Mouse (Mus musculus) layer of hippocampus, postnatal 36 days (tissue): Measurements from ENCODE around the gene Fam241b. TPM values are rescaled to one million over a fixed set of nuclear protein-coding genes. Genes with fewer than 3 reads are reported as not detected.

Source experiments
- DNase-seq, 2 experiments: peaks; one replicate each; pipeline ENCODE4 v3.0.0; 2022
- total RNA-seq, 2 experiments: library from RNA; stranded (reverse); gene quantifications; 2 replicates each; pipeline ENCODE4 v1.2.3; 2021

Gene Fam241b
- total RNA-seq = 10 to 100 TPM; 31.3 to 37.6 TPM

- DNase-seq = no peak
These were observed at the start of gene Fam241b for GRCm38 (mm10) chr10:62143820-62144219. Gene Fam241b, minus strand, starts transcription at chr10:62143920.

DNA sequence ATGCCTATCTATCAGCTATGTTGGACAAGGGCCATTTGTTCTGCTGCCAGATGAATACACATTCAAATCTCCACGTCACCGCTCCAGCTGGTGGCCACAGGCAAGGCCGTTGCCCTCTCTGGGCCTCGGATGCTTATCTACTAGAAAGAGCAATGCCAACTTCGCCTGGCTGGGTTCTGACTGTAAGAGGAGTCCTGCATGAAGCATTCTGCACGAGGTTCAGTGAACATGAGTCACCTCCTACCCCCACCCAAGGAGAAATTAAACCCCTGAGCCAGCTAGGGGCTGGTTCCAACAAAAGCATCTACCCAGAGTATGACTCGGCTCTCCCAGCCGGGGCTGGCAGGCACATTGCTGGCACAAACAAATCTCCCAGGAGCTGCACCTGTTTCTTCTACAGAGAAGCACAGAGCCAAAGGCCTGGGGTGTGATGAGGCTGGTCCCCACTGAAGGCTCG lies 49.0 kb upstream of the Fam241b start:
- peak; percentile 59 to 71 for DNase-seq

- no peak for DNase-seq
These were observed 47.1 kb upstream of the Fam241b start for GRCm38 (mm10) chr10:62190821-62191220.

GRCm38 (mm10) chr10:62189910-62190309 lies 46.2 kb upstream of the Fam241b start:
- DNase-seq = no peak

GRCm38 (mm10) chr10:62189303-62189702 lies 45.6 kb upstream of the Fam241b start:
- no peak for DNase-seq

- peak; percentile 73 to 85 for DNase-seq
These were observed 43.2 kb upstream of the Fam241b start for GRCm38 (mm10) chr10:62186882-62187281.

GRCm38 (mm10) chr10:62183053-62183452 lies 39.3 kb upstream of the Fam241b start:
- peak; percentile 92 to 96 for DNase-seq

DNA sequence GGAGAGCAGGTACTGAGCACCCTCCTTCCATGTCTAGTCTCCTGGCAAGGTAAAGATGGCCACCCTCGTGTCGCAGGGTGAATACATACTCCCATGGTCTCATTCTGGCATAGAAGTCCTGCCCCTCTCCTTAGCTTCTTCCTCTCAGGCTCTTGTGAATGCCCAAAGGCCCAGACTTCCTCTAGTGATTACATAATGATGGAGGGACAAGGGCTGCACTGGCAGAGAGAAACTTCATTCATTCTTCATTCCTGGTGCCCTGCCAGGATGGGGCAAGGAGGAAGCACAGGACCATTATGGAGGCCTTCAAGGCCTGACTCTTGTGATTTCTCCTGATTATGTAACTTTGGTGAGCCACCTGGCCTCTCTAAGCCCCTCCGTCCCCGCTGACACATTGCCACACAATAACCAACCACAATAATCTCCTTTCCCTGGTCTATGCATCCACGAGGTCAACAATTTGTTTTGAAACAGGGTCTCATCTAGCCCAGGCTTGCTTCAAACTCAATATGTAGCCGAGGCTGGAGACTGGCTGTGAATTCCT lies 38.8 kb upstream of the Fam241b start:
- DNase-seq = no peak

DNA sequence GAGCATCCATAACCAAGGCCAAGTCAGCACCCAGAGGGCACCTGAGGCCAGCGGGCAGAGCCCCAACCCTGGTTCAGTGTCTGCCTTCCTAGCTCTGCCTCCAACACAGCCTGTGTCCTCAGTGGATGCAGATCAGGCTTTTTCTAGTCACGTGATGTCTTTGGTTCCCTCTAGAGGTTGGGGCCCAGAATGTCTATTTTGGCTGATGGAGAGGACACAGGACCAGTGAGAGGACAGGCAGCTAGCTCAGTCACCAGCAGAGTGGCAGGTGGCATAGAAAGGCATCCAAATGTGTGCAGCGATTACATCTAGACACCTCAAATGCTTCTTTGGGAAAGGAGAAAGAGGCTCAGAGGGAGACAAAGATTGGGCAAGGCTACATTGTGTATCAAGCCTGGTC lies 38.0 kb upstream of the Fam241b start:
- DNase-seq = no peak

DNA sequence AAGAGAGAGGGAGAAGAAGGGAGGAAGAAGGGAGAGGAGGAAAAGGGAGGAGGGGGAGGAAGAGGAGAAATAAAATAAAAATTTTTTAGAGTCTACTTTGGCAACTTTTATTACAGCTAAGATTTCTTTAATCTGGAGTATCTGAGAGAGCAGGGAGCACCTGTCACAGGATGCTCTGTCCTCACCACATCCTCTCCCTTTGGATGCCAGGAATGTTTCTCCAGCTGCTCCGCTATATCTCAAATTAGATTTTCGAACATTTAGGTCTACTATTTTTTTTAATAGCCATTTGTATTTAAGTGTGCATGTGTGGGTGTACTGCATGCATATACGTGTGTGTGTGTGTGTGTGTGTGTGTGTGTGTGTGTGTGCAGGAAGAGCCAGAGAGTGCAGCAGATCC lies 36.2 kb upstream of the Fam241b start:
- no peak for DNase-seq

DNA sequence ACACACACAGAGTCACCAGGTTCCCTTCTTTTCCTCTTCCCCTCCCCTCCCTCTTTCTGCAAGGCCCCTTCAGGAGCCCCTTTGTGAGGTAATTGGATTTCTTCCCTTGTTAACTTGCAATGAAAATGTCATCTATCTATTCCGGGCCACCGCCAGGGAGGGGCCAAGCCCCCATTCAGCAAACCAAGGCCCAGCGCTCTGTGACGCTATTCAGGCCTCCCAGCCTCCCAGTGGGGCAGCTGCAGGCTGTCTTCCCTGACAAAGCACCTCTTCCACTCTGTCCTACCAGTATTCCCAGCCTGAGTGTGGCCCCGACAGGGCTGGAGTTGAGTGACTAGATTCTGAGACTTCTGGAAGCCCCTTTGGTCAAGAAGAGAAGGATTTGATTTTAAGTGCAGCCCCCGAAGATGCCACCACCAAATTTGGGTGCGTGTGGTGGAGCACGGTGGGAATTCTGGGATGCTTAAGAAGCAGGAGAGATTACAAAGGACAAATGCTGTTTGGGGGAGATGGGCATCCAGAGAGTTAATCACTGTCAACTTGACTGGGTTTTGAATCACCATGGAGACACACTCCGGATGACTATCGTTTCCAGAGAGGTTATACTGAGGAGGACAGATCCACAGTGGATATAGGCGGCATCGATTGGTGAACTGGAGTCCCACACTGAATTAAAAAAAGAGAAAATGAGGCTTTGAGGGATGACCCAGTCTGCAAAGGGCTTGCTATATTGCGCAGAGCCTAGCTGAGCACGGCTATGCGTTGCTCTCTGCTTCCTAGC lies 31.0 kb upstream of the Fam241b start:
- no peak for DNase-seq

- DNase-seq = no peak
These were observed 30.3 kb upstream of the Fam241b start for GRCm38 (mm10) chr10:62173941-62174448.

DNA sequence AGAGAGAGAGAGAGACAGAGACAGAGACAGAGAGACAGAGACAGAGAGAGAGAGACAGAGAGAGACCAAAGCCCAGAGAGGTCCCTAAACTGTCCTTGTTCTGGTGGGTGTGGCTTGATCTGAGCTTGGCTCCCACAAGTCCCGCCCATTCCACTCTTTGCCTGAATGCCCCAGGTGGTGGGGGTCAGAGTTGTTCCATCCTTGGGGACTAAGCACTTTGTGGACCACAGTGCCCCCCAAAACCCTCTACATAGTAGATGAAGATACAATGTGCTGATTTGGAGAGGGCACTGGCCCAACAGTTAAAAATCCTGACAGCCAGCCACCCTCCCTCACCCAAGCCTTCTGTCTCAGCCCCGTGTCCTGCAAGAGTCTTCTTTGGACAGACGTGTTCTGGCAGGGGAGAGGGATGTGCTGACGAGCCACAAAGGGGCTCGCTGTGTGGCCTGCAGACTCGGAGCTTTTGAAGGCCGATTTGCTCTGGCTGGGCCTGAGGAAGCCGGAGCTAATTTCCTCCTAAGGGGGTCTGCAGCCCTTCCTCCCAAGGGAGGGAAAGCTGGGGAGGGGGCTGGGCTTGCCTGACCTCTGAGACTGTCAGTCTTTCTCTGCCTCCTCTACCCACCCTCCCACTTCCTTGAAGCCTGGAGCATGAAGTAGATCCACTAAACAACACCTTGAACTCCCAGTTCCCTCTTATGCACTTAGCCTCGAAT lies 29.3 kb upstream of the Fam241b start:
- no peak for DNase-seq

DNA sequence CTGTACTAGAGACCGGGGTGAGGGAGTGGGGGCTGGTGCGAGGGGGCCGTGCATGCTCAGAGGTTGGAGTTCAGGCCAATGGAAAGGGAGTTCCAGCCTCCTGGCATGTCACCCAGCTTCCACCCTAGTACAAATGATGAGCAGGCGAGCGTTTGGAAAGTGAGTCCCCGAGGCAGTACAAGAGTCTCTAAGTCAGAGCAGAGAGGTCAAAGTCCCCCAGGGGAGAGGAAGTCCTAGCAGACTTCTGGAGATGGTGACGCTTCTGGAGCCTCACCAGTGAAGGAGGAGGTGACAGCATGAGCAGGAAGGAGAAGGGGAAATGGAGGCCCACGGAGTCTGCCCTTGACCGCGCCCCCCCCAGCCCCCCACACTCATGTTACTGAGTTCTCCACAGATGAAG lies 18.7 kb upstream of the Fam241b start:
- DNase-seq = no peak

- DNase-seq = no peak
These were observed 6.2 kb upstream of the Fam241b start for GRCm38 (mm10) chr10:62149929-62150328.

DNA sequence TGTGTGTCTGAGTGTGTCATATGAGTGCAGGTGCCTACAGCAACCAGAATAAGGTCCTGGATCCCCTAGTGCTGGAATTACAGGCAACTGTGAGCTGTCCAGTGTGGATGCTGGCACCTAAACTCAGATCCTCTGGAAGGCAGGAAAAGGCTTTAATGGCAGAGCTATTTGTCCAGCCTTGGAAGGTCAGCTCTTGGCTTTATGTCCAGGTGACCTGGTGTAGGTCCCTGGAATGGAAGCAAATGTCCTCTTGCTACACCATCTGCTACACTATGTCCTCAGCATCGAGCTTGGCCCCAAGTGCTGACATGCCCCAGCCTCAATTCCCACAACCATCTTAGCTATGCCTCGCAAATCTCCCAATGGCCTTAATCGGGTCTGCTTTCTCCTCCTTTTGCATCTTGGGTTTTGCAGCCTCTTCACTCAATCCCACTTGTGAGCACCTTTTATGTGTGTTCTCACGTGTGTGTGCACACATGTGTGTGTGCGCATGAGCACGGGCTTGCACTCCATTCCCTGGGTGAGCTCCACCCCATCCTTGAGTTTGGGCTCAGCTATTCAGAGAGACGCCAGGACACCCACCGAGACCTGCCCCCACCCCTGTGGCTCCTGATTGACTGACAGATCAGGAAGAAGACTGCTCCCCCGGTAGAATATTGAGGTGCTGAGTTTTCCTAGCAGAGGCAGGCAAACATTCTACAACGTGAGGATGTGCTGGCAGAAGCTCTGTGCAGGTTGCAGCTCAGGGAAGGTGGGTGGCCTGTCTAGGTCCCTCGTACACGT lies 3.9 kb upstream of the Fam241b start:
- DNase-seq = no peak

DNA sequence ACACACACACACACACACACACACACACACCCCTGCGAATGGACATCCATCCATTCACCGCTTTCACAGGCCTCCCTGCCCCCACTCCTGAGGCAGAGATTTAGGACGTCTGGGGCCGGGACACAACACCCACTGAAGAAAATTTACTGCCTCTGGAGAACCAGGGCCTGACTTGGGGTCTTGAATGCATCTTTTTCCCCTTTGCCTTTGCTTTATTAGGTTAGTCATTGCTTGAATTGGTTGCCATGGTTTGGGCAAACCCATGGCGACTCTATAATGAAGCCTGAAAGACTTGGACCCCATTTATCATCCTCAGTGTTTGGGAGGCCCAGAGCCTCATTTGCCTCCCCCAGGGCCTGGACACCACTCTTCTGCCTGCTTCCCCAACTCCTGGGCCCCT lies 2.2 kb upstream of the Fam241b start:
- DNase-seq = no peak

- no peak for DNase-seq
These were observed 5.7 kb downstream of the Fam241b start for GRCm38 (mm10) chr10:62138040-62138439.

DNA sequence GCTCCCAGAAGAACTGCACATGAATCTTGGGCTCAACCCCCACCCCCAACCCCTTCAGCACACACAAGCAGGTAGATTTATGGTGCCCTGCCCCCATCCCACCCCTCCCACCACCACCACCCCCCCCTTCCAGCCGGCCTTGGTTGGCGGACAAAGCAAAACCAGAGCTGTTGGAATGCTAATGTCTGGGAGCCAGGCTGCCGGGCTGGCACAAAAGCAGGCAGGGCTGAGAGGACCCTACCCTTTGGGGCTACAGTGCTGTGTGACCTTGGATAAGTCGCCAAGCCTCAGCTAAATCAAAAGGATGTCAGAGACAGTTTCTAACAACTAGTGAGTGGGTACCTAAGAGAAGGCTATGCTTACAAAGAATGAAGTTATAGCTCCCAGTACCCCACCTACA lies 6.6 kb downstream of the Fam241b start:
- no peak for DNase-seq

- no peak for DNase-seq
These were observed 7.8 kb downstream of the Fam241b start for GRCm38 (mm10) chr10:62135696-62136470.

- DNase-seq = no peak
These were observed 10.9 kb downstream of the Fam241b start, which contains the start of gene Neurog3 for GRCm38 (mm10) chr10:62132691-62133281. Gene Neurog3, plus strand, starts transcription at chr10:62133090.
